Mouse (Mus musculus): ENCODE data around the gene Syde2. TPM values are rescaled to one million over a fixed set of nuclear protein-coding genes. Genes with fewer than 3 reads are reported as not detected.

Syde2 gene
- polyA plus RNA-seq, 1 experiment from 2014 or later = 3.1 TPM

DNA sequence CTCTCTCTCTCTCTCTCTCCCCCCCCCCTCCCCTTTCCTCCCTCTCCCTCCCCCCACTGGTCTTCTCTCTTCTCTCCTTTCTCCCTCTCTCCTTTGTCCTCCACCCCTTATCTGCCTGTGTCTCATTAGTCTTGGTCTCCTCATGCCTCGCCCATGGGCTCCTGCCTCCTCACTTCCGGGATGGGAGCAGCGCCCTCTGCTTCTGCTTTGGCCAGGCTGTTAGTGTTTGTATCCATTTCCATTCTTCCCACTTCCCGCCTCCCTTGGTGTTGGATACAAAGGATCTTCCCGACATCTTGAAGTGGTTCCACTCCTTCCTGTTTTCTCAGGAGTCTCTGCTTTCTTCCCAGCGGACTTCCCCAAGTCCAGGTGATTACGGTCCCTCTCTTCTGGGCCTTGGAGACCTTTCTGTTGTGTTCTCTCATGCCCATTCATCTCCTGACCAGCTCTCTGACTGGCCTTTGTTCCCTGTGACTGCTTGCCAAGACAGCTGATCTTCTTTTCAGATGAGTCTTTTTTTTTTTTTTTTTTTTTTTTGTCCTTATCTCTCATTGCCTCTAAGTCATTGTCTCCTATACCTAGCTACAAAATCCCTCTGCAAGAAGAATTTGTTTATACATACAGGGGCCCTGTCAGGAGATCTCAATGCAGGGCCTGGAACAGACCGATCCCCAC is 24.0 kb downstream of the Syde2 start:
- Histone ChIP-seq H3K4me1 (ENCODE audit: control insufficient read depth, insufficient read depth, low read length) (no peaks in the 10 kb centered on the region), H3K9ac (replicated peaks; ENCODE audit: low read depth, low read length) (no peak overlapping the region), H3K4me2 (replicated peaks; ENCODE audit: low read depth, low read length) (no peak overlapping the region), H3K27me3 (ENCODE audit: control insufficient read depth, insufficient read depth, low read length) (no peaks in the 10 kb centered on the region), H3K36me3 (ENCODE audit: control insufficient read depth, insufficient read depth, low read length) (peaks cover 9% of the 10 kb centered on the region), H3K9me3 (ENCODE audit: control insufficient read depth, low read depth, low read length) (no peaks in the 10 kb centered on the region), H3K27ac (ENCODE audit: low read length) (no peak overlapping the region), H3K4me3 (ENCODE audit: low read depth, low read length) (no peak overlapping the region)
- no peak for ATAC-seq (ENCODE audit: insufficient number of reproducible peaks, insufficient read depth, low FRiP score, low read depth)
- 63% methylated on average over 8 of the region's 8 CpGs for WGBS

DNA sequence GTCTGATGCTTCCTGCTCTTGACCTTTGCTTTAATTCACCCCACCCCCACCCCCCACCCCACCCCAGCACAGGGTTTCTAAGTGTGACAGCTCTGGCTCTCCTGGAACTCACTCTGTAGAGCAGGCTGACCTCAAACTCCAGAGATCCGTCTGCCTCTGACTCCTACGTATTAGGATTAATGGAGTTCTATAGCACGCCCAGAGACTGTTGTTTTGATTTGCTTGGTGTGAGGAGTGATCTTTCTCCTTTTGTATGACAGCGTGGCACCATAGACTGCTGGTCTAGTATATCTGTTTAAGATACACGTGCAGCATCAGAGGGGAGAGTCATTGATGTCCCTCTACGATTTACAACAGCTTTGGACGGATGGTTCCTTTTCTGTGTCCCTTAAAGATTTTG is 25.8 kb downstream of the Syde2 start:
- Histone ChIP-seq H3K9ac (replicated peaks; ENCODE audit: low read depth, low read length) (no peak overlapping the region), H3K36me3 (ENCODE audit: control insufficient read depth, insufficient read depth, low read length) (peaks cover 9% of the 10 kb centered on the region), H3K4me3 (ENCODE audit: low read depth, low read length) (no peak overlapping the region), H3K9me3 (ENCODE audit: control insufficient read depth, low read depth, low read length) (no peaks in the 10 kb centered on the region), H3K4me1 (ENCODE audit: control insufficient read depth, insufficient read depth, low read length) (no peaks in the 10 kb centered on the region), H3K27me3 (ENCODE audit: control insufficient read depth, insufficient read depth, low read length) (no peaks in the 10 kb centered on the region), H3K27ac (ENCODE audit: low read length) (no peak overlapping the region), H3K4me2 (replicated peaks; ENCODE audit: low read depth, low read length) (no peak overlapping the region)
- no peak for ATAC-seq (ENCODE audit: insufficient number of reproducible peaks, insufficient read depth, low FRiP score, low read depth)
- WGBS = 76% methylated on average over 7 of the region's 7 CpGs

DNA sequence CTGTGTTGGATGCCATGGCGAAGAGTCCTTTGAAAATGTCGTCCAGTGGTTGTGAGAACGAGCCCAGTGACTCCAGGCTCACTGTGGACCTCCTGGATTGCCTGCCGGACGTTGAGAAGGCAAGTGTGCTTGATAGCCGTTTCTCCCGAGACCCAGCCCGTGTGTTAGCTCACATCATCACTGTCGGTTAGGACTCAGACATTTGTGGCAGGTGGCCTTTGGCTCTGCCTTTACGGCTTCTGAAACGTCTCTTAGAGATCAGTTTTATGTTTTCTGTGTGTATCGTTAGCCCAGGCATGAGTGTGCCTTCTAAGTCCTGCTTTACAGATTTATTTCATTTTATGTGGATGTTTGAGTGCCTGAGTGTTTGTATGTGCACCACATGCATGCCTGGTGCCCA is 26.7 kb downstream of the Syde2 start:
- ATAC-seq (ENCODE audit: insufficient number of reproducible peaks, insufficient read depth, low FRiP score, low read depth) = no peak
- no peaks in the 10 kb centered on the region for H3K27me3 ChIP-seq (ENCODE audit: control insufficient read depth, insufficient read depth, low read length)
- no peak overlapping the region for H3K4me2 ChIP-seq (replicated peaks; ENCODE audit: low read depth, low read length)
- no peak overlapping the region for H3K27ac ChIP-seq (ENCODE audit: low read length)
- H3K9me3 ChIP-seq (ENCODE audit: control insufficient read depth, low read depth, low read length) = no peaks in the 10 kb centered on the region
- no peaks in the 10 kb centered on the region for H3K4me1 ChIP-seq (ENCODE audit: control insufficient read depth, insufficient read depth, low read length)
- H3K4me3 ChIP-seq (ENCODE audit: low read depth, low read length) = no peak overlapping the region
- H3K36me3 ChIP-seq (ENCODE audit: control insufficient read depth, insufficient read depth, low read length) = peaks cover 9% of the 10 kb centered on the region
- H3K9ac ChIP-seq (replicated peaks; ENCODE audit: low read depth, low read length) = no peak overlapping the region
- WGBS = 95% methylated on average over 12 of the region's 12 CpGs

DNA sequence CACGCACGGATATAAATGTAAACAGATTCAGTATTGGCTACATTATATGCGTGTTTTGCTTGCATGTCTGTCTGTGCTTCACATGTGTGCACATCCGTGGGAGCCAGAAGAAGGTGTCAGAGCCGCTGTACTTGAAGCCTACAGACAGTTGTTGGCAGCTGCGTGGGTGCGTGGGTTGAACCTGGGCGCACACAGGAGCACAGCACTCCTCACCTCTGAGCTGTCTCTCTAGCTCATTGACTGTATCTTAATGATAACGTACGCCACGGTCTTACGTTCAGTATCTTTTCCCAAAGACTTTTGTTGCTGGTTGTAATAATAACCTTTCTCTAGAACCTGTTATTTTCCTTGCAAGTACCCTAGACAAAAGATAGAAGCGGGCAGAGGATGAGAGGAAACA is 29.3 kb downstream of the Syde2 start:
- H3K4me2 ChIP-seq (replicated peaks; ENCODE audit: low read depth, low read length) = no peak overlapping the region
- H3K9ac ChIP-seq (replicated peaks; ENCODE audit: low read depth, low read length) = no peak overlapping the region
- H3K9me3 ChIP-seq (ENCODE audit: control insufficient read depth, low read depth, low read length) = no peaks in the 10 kb centered on the region
- no peaks in the 10 kb centered on the region for H3K4me1 ChIP-seq (ENCODE audit: control insufficient read depth, insufficient read depth, low read length)
- peaks cover 9% of the 10 kb centered on the region for H3K36me3 ChIP-seq (ENCODE audit: control insufficient read depth, insufficient read depth, low read length)
- ATAC-seq (ENCODE audit: insufficient number of reproducible peaks, insufficient read depth, low FRiP score, low read depth) = no peak
- no peak overlapping the region for H3K27ac ChIP-seq (ENCODE audit: low read length)
- no peak overlapping the region for H3K4me3 ChIP-seq (ENCODE audit: low read depth, low read length)
- WGBS = 87% methylated on average over 13 of the region's 13 CpGs
- no peaks in the 10 kb centered on the region for H3K27me3 ChIP-seq (ENCODE audit: control insufficient read depth, insufficient read depth, low read length)

DNA sequence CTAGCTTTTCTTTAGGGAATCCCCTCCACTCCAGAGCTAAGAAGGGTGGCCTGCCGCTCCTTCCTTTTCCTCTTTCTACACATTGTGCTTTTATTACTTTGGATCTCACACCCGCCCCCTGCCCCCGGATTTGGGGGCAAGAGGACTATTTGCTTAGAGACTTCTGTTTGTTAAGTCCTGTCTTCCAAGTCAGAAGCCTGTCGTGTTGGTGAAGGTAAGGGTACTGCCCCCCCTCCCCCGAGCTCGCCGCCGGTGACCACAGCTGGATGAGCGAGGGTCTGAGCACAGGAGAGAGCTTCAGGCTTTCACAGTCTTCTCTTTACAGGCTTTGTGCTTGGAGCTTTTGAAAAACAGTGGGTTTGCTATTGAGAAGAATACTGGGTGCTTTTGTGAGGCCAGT is 29.9 kb downstream of the Syde2 start:
- no peak overlapping the region for H3K4me3 ChIP-seq (ENCODE audit: low read depth, low read length)
- WGBS = 70% methylated on average over 9 of the region's 9 CpGs

DNA sequence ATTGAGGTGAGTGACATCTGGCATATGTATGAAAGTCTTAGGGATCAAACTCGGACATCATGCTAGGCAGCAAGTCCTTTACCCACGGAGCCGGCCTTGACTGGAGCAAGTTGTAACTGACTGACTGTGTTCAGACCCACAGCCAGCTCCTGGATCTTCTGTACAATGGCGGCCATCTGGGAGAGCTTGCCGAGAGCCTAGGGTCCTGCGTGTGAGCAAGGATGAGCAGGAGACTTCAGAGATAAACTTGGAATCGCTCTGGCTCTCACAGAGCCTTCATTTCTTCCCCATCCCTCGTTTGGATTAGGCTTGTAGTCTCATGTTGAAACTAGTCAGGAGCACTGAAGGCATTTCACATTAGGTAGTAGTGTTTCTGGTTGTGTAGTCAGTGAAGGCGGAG is 34.6 kb downstream of the Syde2 start:
- no peak overlapping the region for H3K9ac ChIP-seq (replicated peaks; ENCODE audit: low read depth, low read length)
- H3K27ac ChIP-seq (ENCODE audit: low read length) = no peak overlapping the region
- no peaks in the 10 kb centered on the region for H3K4me1 ChIP-seq (ENCODE audit: control insufficient read depth, insufficient read depth, low read length)
- no peak overlapping the region for H3K4me2 ChIP-seq (replicated peaks; ENCODE audit: low read depth, low read length)
- no peak for ATAC-seq (ENCODE audit: insufficient number of reproducible peaks, insufficient read depth, low FRiP score, low read depth)
- no peak overlapping the region for H3K4me3 ChIP-seq (ENCODE audit: low read depth, low read length)
- peaks cover 7% of the 10 kb centered on the region; the same call in 1 of the 2 replicates for H3K36me3 ChIP-seq (ENCODE audit: control insufficient read depth, insufficient read depth, low read length)
- 87% methylated on average over 9 of the region's 9 CpGs for WGBS
- no peaks in the 10 kb centered on the region for H3K27me3 ChIP-seq (ENCODE audit: control insufficient read depth, insufficient read depth, low read length)
- no peaks in the 10 kb centered on the region for H3K9me3 ChIP-seq (ENCODE audit: control insufficient read depth, low read depth, low read length)

More for the DNA sequence above, 29.9 kb downstream of the Syde2 start:
- Histone ChIP-seq H3K27me3 (ENCODE audit: control insufficient read depth, insufficient read depth, low read length) (no peaks in the 10 kb centered on the region), H3K36me3 (ENCODE audit: control insufficient read depth, insufficient read depth, low read length) (peaks cover 15% of the 10 kb centered on the region), H3K4me2 (replicated peaks; ENCODE audit: low read depth, low read length) (no peak overlapping the region), H3K27ac (ENCODE audit: low read length) (no peak overlapping the region), H3K9ac (replicated peaks; ENCODE audit: low read depth, low read length) (no peak overlapping the region), H3K4me1 (ENCODE audit: control insufficient read depth, insufficient read depth, low read length) (no peaks in the 10 kb centered on the region), H3K9me3 (ENCODE audit: control insufficient read depth, low read depth, low read length) (no peaks in the 10 kb centered on the region)
- ATAC-seq (ENCODE audit: insufficient number of reproducible peaks, insufficient read depth, low FRiP score, low read depth) = no peak

DNA sequence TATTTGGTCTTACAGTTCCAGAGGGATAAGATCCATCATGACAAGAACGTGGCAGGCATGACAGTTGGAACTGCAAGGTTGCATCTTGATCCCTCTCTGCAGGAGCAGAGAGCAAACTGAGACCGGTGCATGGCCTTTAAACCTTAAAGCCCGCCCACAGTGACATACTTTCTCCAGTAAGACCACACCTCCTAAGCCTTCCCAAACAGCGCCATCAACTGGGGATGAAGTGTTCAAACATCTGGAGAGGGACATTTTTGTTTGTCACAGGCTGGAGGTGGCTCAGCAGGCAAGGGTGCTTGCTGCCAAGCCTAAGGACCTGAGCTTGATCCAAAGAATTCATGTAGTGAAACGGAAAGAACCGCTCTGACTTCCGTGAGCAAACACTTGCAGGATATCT is 37.1 kb downstream of the Syde2 start:
- Histone ChIP-seq H3K27ac (ENCODE audit: low read length) (no peak overlapping the region), H3K9ac (replicated peaks; ENCODE audit: low read depth, low read length) (no peak overlapping the region), H3K4me1 (ENCODE audit: control insufficient read depth, insufficient read depth, low read length) (no peaks in the 10 kb centered on the region), H3K4me2 (replicated peaks; ENCODE audit: low read depth, low read length) (no peak overlapping the region), H3K36me3 (ENCODE audit: control insufficient read depth, insufficient read depth, low read length) (peaks cover 7% of the 10 kb centered on the region; the same call in 1 of the 2 replicates), H3K9me3 (ENCODE audit: control insufficient read depth, low read depth, low read length) (no peaks in the 10 kb centered on the region), H3K27me3 (ENCODE audit: control insufficient read depth, insufficient read depth, low read length) (no peaks in the 10 kb centered on the region), H3K4me3 (ENCODE audit: low read depth, low read length) (no peak overlapping the region)
- ATAC-seq (ENCODE audit: insufficient number of reproducible peaks, insufficient read depth, low FRiP score, low read depth) = no peak
- WGBS = 86% methylated on average over 7 of the region's 7 CpGs

DNA sequence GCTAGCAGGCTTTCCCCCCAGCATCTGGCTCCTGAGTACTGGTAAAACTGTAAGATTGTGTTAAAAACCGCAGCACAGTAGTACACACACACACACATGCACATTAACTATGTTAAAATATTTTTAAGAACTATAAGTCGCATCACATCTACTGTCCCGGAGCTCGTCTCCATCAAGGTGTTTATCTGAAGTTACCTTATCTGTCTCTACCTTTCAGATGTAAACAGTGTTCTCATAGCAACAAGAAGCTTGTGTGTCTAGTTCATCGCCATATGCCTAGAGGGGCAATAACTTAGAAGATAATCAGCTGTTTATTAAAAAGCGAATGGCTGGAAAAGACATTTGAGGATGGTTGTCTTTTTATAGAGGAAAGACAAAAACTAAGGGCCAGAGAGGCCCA is 37.8 kb downstream of the Syde2 start:
- Histone ChIP-seq H3K9me3 (ENCODE audit: control insufficient read depth, low read depth, low read length) (no peaks in the 10 kb centered on the region), H3K9ac (replicated peaks; ENCODE audit: low read depth, low read length) (no peak overlapping the region), H3K4me3 (ENCODE audit: low read depth, low read length) (no peak overlapping the region), H3K36me3 (ENCODE audit: control insufficient read depth, insufficient read depth, low read length) (peaks cover 7% of the 10 kb centered on the region; the same call in 1 of the 2 replicates), H3K4me1 (ENCODE audit: control insufficient read depth, insufficient read depth, low read length) (no peaks in the 10 kb centered on the region), H3K4me2 (replicated peaks; ENCODE audit: low read depth, low read length) (no peak overlapping the region), H3K27ac (ENCODE audit: low read length) (no peak overlapping the region), H3K27me3 (ENCODE audit: control insufficient read depth, insufficient read depth, low read length) (no peaks in the 10 kb centered on the region)
- no peak for ATAC-seq (ENCODE audit: insufficient number of reproducible peaks, insufficient read depth, low FRiP score, low read depth)
- WGBS = 82% methylated on average over 6 of the region's 6 CpGs

DNA sequence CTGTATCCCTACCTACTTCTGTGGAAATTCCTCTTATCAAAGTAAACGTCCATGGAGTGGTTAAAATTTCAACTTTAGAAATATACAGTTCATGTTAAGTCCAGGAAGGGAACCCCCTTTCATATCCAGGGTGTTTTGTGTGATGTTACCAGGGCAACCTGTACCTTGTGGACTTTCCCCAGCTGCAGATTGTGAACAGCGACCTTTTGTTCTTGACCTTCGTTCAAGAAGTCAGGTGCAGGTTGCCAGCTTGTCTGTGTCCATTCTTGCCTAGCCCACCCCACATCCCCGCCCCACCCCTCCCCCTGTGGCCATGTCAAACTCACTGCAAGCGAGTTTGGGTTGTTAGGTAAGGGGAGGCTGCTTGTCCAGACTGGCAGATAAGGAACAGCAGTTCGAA is 39.4 kb downstream of the Syde2 start:
- H3K36me3 ChIP-seq (ENCODE audit: control insufficient read depth, insufficient read depth, low read length) = peaks cover 5% of the 10 kb centered on the region; the same call in 1 of the 2 replicates
- peak overlapping the region; percentile 66 for H3K27ac ChIP-seq (ENCODE audit: low read length)
- 35% methylated on average over 6 of the region's 6 CpGs for WGBS

More for the DNA sequence above, 39.4 kb downstream of the Syde2 start:
- H3K9me3 ChIP-seq (ENCODE audit: control insufficient read depth, low read depth, low read length) = no peaks in the 10 kb centered on the region
- no peak overlapping the region for H3K9ac ChIP-seq (replicated peaks; ENCODE audit: low read depth, low read length)
- no peaks in the 10 kb centered on the region for H3K4me1 ChIP-seq (ENCODE audit: control insufficient read depth, insufficient read depth, low read length)
- ATAC-seq (ENCODE audit: insufficient number of reproducible peaks, insufficient read depth, low FRiP score, low read depth) = peak; percentile 88
- H3K4me3 ChIP-seq (ENCODE audit: low read depth, low read length) = no peak overlapping the region
- no peaks in the 10 kb centered on the region for H3K27me3 ChIP-seq (ENCODE audit: control insufficient read depth, insufficient read depth, low read length)
- H3K4me2 ChIP-seq (replicated peaks; ENCODE audit: low read depth, low read length) = no peak overlapping the region
